Comparison of ENCODE assay signal across 7 mouse cellular contexts in the genomic region with DNA sequence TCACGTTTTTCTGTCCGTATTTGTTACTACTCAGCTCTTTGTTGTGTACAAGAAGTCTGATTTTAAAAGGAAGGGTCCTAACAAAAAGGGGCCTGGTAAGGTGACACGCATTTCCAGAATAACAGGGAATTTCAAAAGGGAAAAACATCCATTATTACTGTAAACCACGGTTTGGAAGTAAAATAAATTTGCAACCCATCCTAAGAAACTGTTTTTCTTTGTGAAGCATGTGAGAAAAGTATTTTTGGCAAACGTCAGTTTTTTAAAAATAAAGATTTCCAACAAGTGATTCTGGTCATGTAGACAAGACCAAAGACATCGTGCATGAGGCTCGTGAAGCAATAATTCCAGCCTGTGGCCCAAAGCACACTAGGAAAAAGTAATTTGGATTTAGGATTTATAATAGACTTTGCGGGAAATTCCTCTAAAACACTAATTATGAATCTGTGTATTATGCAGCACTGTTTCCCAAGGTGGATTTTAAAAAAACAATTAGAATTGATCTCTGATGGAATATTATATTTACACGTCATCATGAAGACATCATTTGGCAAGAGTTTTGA. TPM values are rescaled to one million over a fixed set of nuclear protein-coding genes. Genes with fewer than 3 reads are reported as not detected.
DNase-seq lines count a peak whose midpoint lies in the region; ATAC-seq lines count a peak whose summit lies in the region.

No protein-coding gene starts in this region.

- H3K27me3 ChIP-seq in neural tube, embryonic 11.5 days (ENCODE audit: control insufficient read depth, insufficient read depth, low read length): no peaks in the 10 kb centered on the region
- H3K27me3 ChIP-seq in forebrain, embryonic 12.5 days: no peaks in the 10 kb centered on the region
- H3K27me3 ChIP-seq in liver, embryonic 12.5 days (replicated peaks): 0 out of 2 replicates have a peak, but pooled peaks cover 6% of the 10 kb centered on the region

- H3K9ac ChIP-seq in neural tube, embryonic 11.5 days (ENCODE audit: low read length): peak overlapping the region; percentile 100
- peak overlapping the region; percentile 98 for H3K9ac ChIP-seq in forebrain, embryonic 12.5 days
- peak overlapping the region; percentile 91 for H3K9ac ChIP-seq in liver, embryonic 12.5 days

- H3K9me3 ChIP-seq in neural tube, embryonic 11.5 days (ENCODE audit: control insufficient read depth, low read length): no peaks in the 10 kb centered on the region
- H3K9me3 ChIP-seq in forebrain, embryonic 12.5 days: no peaks in the 10 kb centered on the region
- no peaks in the 10 kb centered on the region for H3K9me3 ChIP-seq in liver, embryonic 12.5 days (replicated peaks)

- peak overlapping the region; percentile 62 for H3K4me3 ChIP-seq in neural tube, embryonic 11.5 days (ENCODE audit: low read depth, low read length)
- peak overlapping the region; percentile 48 for H3K4me3 ChIP-seq in forebrain, embryonic 12.5 days (replicated peaks)
- H3K4me3 ChIP-seq in liver, embryonic 12.5 days: peak overlapping the region; percentile 77

- no peak for DNase-seq in neural tube, embryonic 11.5 days (ENCODE audit: low spot score)
- DNase-seq in neural tube, embryonic 10.5 days (ENCODE audit: extremely low spot score, low spot score): no peak
- DNase-seq in adrenal gland, adult 2 months: no peak
- DNase-seq in cerebellum, postnatal 25 days: no peak
- no peak for DNase-seq in adrenal gland, postnatal 14 days

- ATAC-seq in neural tube, embryonic 11.5 days (ENCODE audit: insufficient read depth, low FRiP score, low TSS enrichment): no peak
- ATAC-seq in forebrain, embryonic 12.5 days (ENCODE audit: low FRiP score): no peak
- ATAC-seq in liver, embryonic 12.5 days: no peak

- H3K36me3 ChIP-seq in neural tube, embryonic 11.5 days (ENCODE audit: control insufficient read depth, insufficient read depth, low read length): no peaks in the 10 kb centered on the region
- H3K36me3 ChIP-seq in forebrain, embryonic 12.5 days (replicated peaks): no peaks in the 10 kb centered on the region
- H3K36me3 ChIP-seq in liver, embryonic 12.5 days: no peaks in the 10 kb centered on the region

- H3K4me2 ChIP-seq in neural tube, embryonic 11.5 days (ENCODE audit: low read depth): peak overlapping the region; percentile 99
- peak overlapping the region; percentile 96 for H3K4me2 ChIP-seq in forebrain, embryonic 12.5 days
- H3K4me2 ChIP-seq in liver, embryonic 12.5 days: peak overlapping the region; percentile 86

- peak overlapping the region; percentile 100 for H3K27ac ChIP-seq in neural tube, embryonic 11.5 days (ENCODE audit: low read depth, low read length)
- H3K27ac ChIP-seq in forebrain, embryonic 12.5 days: peak overlapping the region; percentile 99
- H3K27ac ChIP-seq in liver, embryonic 12.5 days: peak overlapping the region; percentile 99

- 13% methylated on average over 9 of the region's 9 CpGs for WGBS in neural tube, embryonic 11.5 days
- WGBS in forebrain, embryonic 12.5 days: 5% methylated on average over 9 of the region's 9 CpGs
- 31% methylated on average over 9 of the region's 9 CpGs for WGBS in liver, embryonic 12.5 days (ENCODE audit: insufficient replicate concordance)

- peaks cover 25% of the 10 kb centered on the region for H3K4me1 ChIP-seq in neural tube, embryonic 11.5 days (ENCODE audit: control insufficient read depth, insufficient read depth, low read length)
- H3K4me1 ChIP-seq in forebrain, embryonic 12.5 days: peaks cover 28% of the 10 kb centered on the region
- H3K4me1 ChIP-seq in liver, embryonic 12.5 days: peaks cover 31% of the 10 kb centered on the region

RNA-seq across cellular contexts. Expression of gene Mllt10, which starts 3.2 kb away (rescaled TPM):
- polyA plus RNA-seq in neural tube, embryonic 11.5 days (2014; fragmentation: Nextera tagmentation; extraction: Ambion mirVana): 39.4 and 42.6 TPM in 2 replicates
- polyA plus RNA-seq in forebrain, embryonic 12.5 days (2016; fragmentation: Nextera tagmentation; extraction: Ambion mirVana): 61.7 and 76.8 TPM in 2 replicates
- polyA plus RNA-seq in liver, embryonic 12.5 days (2016; fragmentation: Nextera tagmentation; extraction: Ambion mirVana): 39.2 and 40.1 TPM in 2 replicates
- 10 to 100 TPM; 42.8 to 44.6 TPM for total RNA-seq in adrenal gland, adult 2 months (2021)
- polyA plus RNA-seq in adrenal gland, adult 2 months (2012; rRNA removed): 22.6 and 23.2 TPM in 2 replicates
- total RNA-seq in adrenal gland, postnatal 14 days (2021): 39.1 and 56.4 TPM in 2 replicates

RNA-seq across cellular contexts. Expression of gene Skida1, which starts 9.4 kb away (rescaled TPM):
- 12.0 and 15.5 TPM in 2 replicates for polyA plus RNA-seq in neural tube, embryonic 11.5 days (2014; fragmentation: Nextera tagmentation; extraction: Ambion mirVana)
- polyA plus RNA-seq in forebrain, embryonic 12.5 days (2016; fragmentation: Nextera tagmentation; extraction: Ambion mirVana): 26.3 and 26.4 TPM in 2 replicates
- 1.0 and 1.2 TPM in 2 replicates for polyA plus RNA-seq in liver, embryonic 12.5 days (2016; fragmentation: Nextera tagmentation; extraction: Ambion mirVana)
- total RNA-seq in adrenal gland, adult 2 months (2021): 1 to 10 TPM; 2.3 to 3.8 TPM
- polyA plus RNA-seq in adrenal gland, adult 2 months (2012; rRNA removed): 1.8 and 3.1 TPM in 2 replicates
- total RNA-seq in adrenal gland, postnatal 14 days (2021): 4.5 and 4.8 TPM in 2 replicates

RNA-seq across cellular contexts. Expression of gene A930004D18Rik, which starts 20.7 kb away (rescaled TPM):
- polyA plus RNA-seq in neural tube, embryonic 11.5 days (2014; fragmentation: Nextera tagmentation; extraction: Ambion mirVana): 6.9 and 7.6 TPM in 2 replicates
- 20.9 and 22.0 TPM in 2 replicates for polyA plus RNA-seq in forebrain, embryonic 12.5 days (2016; fragmentation: Nextera tagmentation; extraction: Ambion mirVana)
- 2.7 and 2.8 TPM in 2 replicates for polyA plus RNA-seq in liver, embryonic 12.5 days (2016; fragmentation: Nextera tagmentation; extraction: Ambion mirVana)
- 1 to 10 TPM in 1 of 2 experiments, under 1 TPM in 1; 0.92 to 3.3 TPM for total RNA-seq in adrenal gland, adult 2 months (2021)
- polyA plus RNA-seq in adrenal gland, adult 2 months (2012; rRNA removed): 0.42 and 0.70 TPM in 2 replicates
- 1.7 and 1.8 TPM in 2 replicates for total RNA-seq in adrenal gland, postnatal 14 days (2021)
